9 mouse cellular contexts compared by ENCODE assay signal in the genomic region with DNA sequence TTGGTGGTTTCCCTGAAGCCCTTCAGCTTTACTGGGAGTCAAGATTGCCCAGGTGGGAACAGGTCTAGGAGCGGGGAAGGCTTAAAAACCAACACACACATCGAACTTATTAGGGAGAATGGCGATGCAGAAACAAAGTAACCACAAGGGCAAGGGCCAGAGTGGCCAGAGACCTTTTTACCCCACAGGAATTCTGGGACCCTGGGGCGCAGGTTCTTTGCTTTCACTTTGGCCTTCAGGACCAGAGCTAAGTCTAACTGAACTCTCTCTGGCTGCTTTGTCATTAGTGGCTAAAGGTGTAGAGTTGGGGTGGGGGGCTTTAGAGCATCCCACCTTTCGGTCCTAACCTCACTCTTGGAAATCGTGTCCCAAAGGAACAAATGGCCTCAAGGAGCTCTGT. TPM values are rescaled to one million over a fixed set of nuclear protein-coding genes. Genes with fewer than 3 reads are reported as not detected.
DNase-seq lines count a peak whose midpoint lies in the region; ATAC-seq and TF ChIP-seq lines count a peak whose summit lies in the region.
"Had no signal": no experiment of that assay in that cellular context is flagged by ENCODE, and none has a peak within 500 bp of the region (broad histone marks: within the 10 kb centered on the region; RNA-seq: fewer than 3 reads in every experiment).

No protein-coding gene starts in this region.

- H3K27me3 ChIP-seq in heart, embryonic 11.5 days (ENCODE audit: control insufficient read depth, insufficient read depth, low read length) = peaks cover 94% of the 10 kb centered on the region
- peaks cover 94% of the 10 kb centered on the region for H3K27me3 ChIP-seq in E14TG2a.4 (ENCODE audit: insufficient read depth, low read length)
- no peaks in the 10 kb centered on the region for H3K27me3 ChIP-seq in forebrain, embryonic 14.5 days (replicated peaks; ENCODE audit: control insufficient read depth, insufficient read depth, low read length)
- peaks cover 83% of the 10 kb centered on the region for H3K27me3 ChIP-seq in liver, postnatal 0 days (ENCODE audit: insufficient read depth, low read length)

- WGBS in heart, embryonic 11.5 days (ENCODE audit: insufficient replicate concordance) = 3% methylated on average over 6 of the region's 6 CpGs
- 8% methylated on average over 6 of the region's 6 CpGs for WGBS in forebrain, embryonic 14.5 days
- 2% methylated on average over 6 of the region's 6 CpGs for WGBS in liver, postnatal 0 days (ENCODE audit: insufficient replicate concordance)

- no peak for ATAC-seq in heart, embryonic 11.5 days (replicated peaks; ENCODE audit: insufficient number of reproducible peaks, low FRiP score, low TSS enrichment)
- no peak for ATAC-seq in forebrain, embryonic 14.5 days
- no peak for ATAC-seq in liver, postnatal 0 days

- no peak for DNase-seq in heart, postnatal 4 days
- DNase-seq in forebrain, embryonic 14.5 days (ENCODE audit: low spot score) = no peak
- DNase-seq in liver, postnatal 0 days = no peak
- no peak for DNase-seq in spleen, postnatal 14 days (ENCODE audit: low spot score in 2 of 2)
- DNase-seq in embryo, embryonic 10 days (ENCODE audit: low spot score) = no peak
- no peak for DNase-seq in left cerebral cortex, postnatal 36 days (ENCODE audit: low spot score in 2 of 2)

- peak overlapping the region; percentile 53 for H3K4me2 ChIP-seq in heart, embryonic 11.5 days
- H3K4me2 ChIP-seq in forebrain, embryonic 14.5 days (ENCODE audit: low read length) = peak overlapping the region; percentile 98
- peak overlapping the region; percentile 67 for H3K4me2 ChIP-seq in liver, postnatal 0 days (ENCODE audit: low read depth, low read length)

- H3K9me3 ChIP-seq in heart, embryonic 11.5 days (replicated peaks; ENCODE audit: control insufficient read depth, low read length) = no peaks in the 10 kb centered on the region
- no peaks in the 10 kb centered on the region for H3K9me3 ChIP-seq in E14TG2a.4 (ENCODE audit: low read length)
- H3K9me3 ChIP-seq in forebrain, embryonic 14.5 days (replicated peaks; ENCODE audit: control insufficient read depth, low read length) = no peaks in the 10 kb centered on the region
- no peaks in the 10 kb centered on the region for H3K9me3 ChIP-seq in liver, postnatal 0 days (ENCODE audit: low read length)

- intact Hi-C loops in left cerebral cortex, postnatal 36 days (cut with DNase I) = no loop called here

- peak overlapping the region; percentile 35 for H3K4me3 ChIP-seq in heart, embryonic 11.5 days (ENCODE audit: low read depth, low read length)
- H3K4me3 ChIP-seq in E14TG2a.4 (replicated peaks; ENCODE audit: low read length) = 0 out of 2 replicates have a peak overlapping the region, but pooled peaks have one; percentile 72
- peak overlapping the region; percentile 86 for H3K4me3 ChIP-seq in forebrain, embryonic 14.5 days (ENCODE audit: low read depth, low read length)
- peak overlapping the region; percentile 40 for H3K4me3 ChIP-seq in liver, postnatal 0 days (ENCODE audit: low read depth, low read length)

- no peak overlapping the region for H3K27ac ChIP-seq in heart, embryonic 11.5 days (ENCODE audit: low read depth, low read length)
- H3K27ac ChIP-seq in forebrain, embryonic 14.5 days (ENCODE audit: low read depth, low read length) = peak overlapping the region; percentile 97
- H3K27ac ChIP-seq in liver, postnatal 0 days (ENCODE audit: low read depth) = no peak overlapping the region
- H3K27ac ChIP-seq: liver, embryonic 14.5 days had no signal

- no peak for TF ChIP-seq CTCF in E14TG2a.4 (conservative IDR thresholded peaks at IDR 0.05; ENCODE audit: low read length)
- TF ChIP-seq CTCF in liver, postnatal 0 days (IDR thresholded peaks at IDR 0.05; ENCODE audit: low read depth) = no peak

- H3K9ac ChIP-seq in heart, embryonic 11.5 days (ENCODE audit: low read depth, low read length) = no peak overlapping the region
- peak overlapping the region; percentile 100 for H3K9ac ChIP-seq in forebrain, embryonic 14.5 days (ENCODE audit: low read length)
- no peak overlapping the region for H3K9ac ChIP-seq in liver, postnatal 0 days (replicated peaks)
- H3K9ac ChIP-seq: liver, embryonic 14.5 days had no signal

- peaks cover 3% of the 10 kb centered on the region; the same call in 1 of the 2 replicates for H3K4me1 ChIP-seq in heart, embryonic 11.5 days (ENCODE audit: control insufficient read depth, insufficient read depth, low read length)
- H3K4me1 ChIP-seq in E14TG2a.4 (replicated peaks; ENCODE audit: low read depth, low read length) = peaks cover 37% of the 10 kb centered on the region
- H3K4me1 ChIP-seq in forebrain, embryonic 14.5 days (ENCODE audit: control insufficient read depth, insufficient read depth, low read length) = peaks cover 28% of the 10 kb centered on the region
- peaks cover 8% of the 10 kb centered on the region for H3K4me1 ChIP-seq in liver, postnatal 0 days (ENCODE audit: insufficient read depth)

- TF ChIP-seq EP300 in liver, postnatal 0 days (IDR thresholded peaks at IDR 0.05; ENCODE audit: low read depth) = no peak

- H3K36me3 ChIP-seq in heart, embryonic 11.5 days (ENCODE audit: control insufficient read depth, insufficient read depth, low read length) = no peaks in the 10 kb centered on the region
- H3K36me3 ChIP-seq in E14TG2a.4 (ENCODE audit: insufficient read depth, low read length) = no peaks in the 10 kb centered on the region
- H3K36me3 ChIP-seq in forebrain, embryonic 14.5 days (ENCODE audit: control insufficient read depth, insufficient read depth, low read length) = peaks cover 79% of the 10 kb centered on the region
- no peaks in the 10 kb centered on the region for H3K36me3 ChIP-seq in liver, postnatal 0 days (replicated peaks; ENCODE audit: insufficient read depth, low read length)

RNA-seq across cellular contexts. Expression of a gene that starts 38.4 kb away (rescaled TPM):
- 0.10 TPM in 1 of 2 replicates, not detected in the other for polyA plus RNA-seq in heart, embryonic 11.5 days (2014; fragmentation: Nextera tagmentation; extraction: Ambion mirVana)
- not detected for total RNA-seq in heart, postnatal 4 days (2021)
- 0.25 TPM in 1 of 2 replicates, not detected in the other for polyA plus RNA-seq in forebrain, embryonic 14.5 days (2014; fragmentation: Nextera tagmentation; extraction: Ambion mirVana)
- 6.5 and 7.0 TPM in 2 replicates for polyA plus RNA-seq in liver, postnatal 0 days (2015; fragmentation: Nextera tagmentation; extraction: Ambion mirVana)
- total RNA-seq in left cerebral cortex, postnatal 36 days (2021) = not detected

Comparison
In these comparisons a context has a peak if more than half of its experiments do, and no peak if none do; other contexts are left out.
1. H3K4me3 ChIP-seq: peak in every context shown above with its lines; median percentile 86 in forebrain, embryonic 14.5 days; 72 in E14TG2a.4; 40 in liver, postnatal 0 days; 35 in heart, embryonic 11.5 days.